Mouse (Mus musculus) hindbrain, embryonic 11.5 days (tissue): ENCODE data around the gene Grin2b. TPM values are rescaled to one million over a fixed set of nuclear protein-coding genes. Genes with fewer than 3 reads are reported as not detected.

Source experiments
- ATAC-seq: fragments of 200-750 bp; cut with Nextera tagmentation; 2 replicates; pipeline ENCODE4 v1.8.0; 2017; ENCODE audit warnings: mild to moderate bottlenecking, moderate TSS enrichment, moderate library complexity; ENCODE audit not compliant: low FRiP score
- DNase-seq: peaks from one replicate; pipeline ENCODE4 v3.0.0-alpha.2; 2015; ENCODE audit warnings: low spot score
- H3K27ac ChIP-seq: fragments of 300-500 bp; sonication (generic); 2 replicates; pipeline ENCODE4 v1.5.1; 2014; ENCODE audit warnings: mild to moderate bottlenecking, low read depth, low read length
- H3K27me3 ChIP-seq: fragments of 300-500 bp; sonication (generic); 2 replicates; pipeline ENCODE4 v1.6.1; 2014; ENCODE audit warnings: mild to moderate bottlenecking, low read length, moderate library complexity, mixed read lengths; ENCODE audit not compliant: control insufficient read depth, insufficient read depth
- H3K36me3 ChIP-seq: fragments of 300-500 bp; sonication (generic); 2 replicates; pipeline ENCODE4 v1.6.1; 2014; ENCODE audit warnings: mild to moderate bottlenecking, low read length, moderate library complexity, mixed read lengths; ENCODE audit not compliant: control insufficient read depth, insufficient read depth
- H3K4me1 ChIP-seq: fragments of 300-500 bp; sonication (generic); replicated peaks from 2 replicates; pipeline ENCODE4 v1.6.1; 2014; ENCODE audit warnings: low read length, mixed read lengths; ENCODE audit not compliant: control insufficient read depth, insufficient read depth
- H3K4me2 ChIP-seq: fragments of 300-500 bp; sonication (generic); replicated peaks from 2 replicates; pipeline ENCODE4 v1.6.1; 2014; ENCODE audit warnings: mild to moderate bottlenecking, low read depth, low read length
- H3K4me3 ChIP-seq: fragments of 300-500 bp; sonication (generic); 2 replicates; pipeline ENCODE4 v1.5.1; 2014; ENCODE audit warnings: low read depth, low read length
- H3K9ac ChIP-seq: fragments of 300-500 bp; sonication (generic); 2 replicates; pipeline ENCODE4 v1.6.1; 2014; ENCODE audit warnings: low read depth, low read length
- H3K9me3 ChIP-seq: fragments of 300-500 bp; sonication (generic); 2 replicates; pipeline ENCODE4 v1.6.1; 2016; ENCODE audit warnings: low read length; ENCODE audit not compliant: control insufficient read depth
- WGBS: fragments of 180-500 bp; shearing (Covaris S2); extraction: QIAGEN DNeasy Blood & Tissue Kit; methylation state at CpG from one replicate; pipeline ENCODE4 v1.1.7; 2014; 5-methylcytosine and 5-hydroxymethylcytosine counted together
- polyA plus RNA-seq: library from polyadenylated mRNA; unstranded; fragments of >200 nt; fragmentation: Nextera tagmentation; extraction: Ambion mirVana; gene quantifications from 2 replicates; pipeline ENCODE4 v1.2.1, GENCODE M21; 2014

Grin2b gene
- polyA plus RNA-seq, 1 experiment from 2014 or later: 2.0 TPM

- Histone ChIP-seq H3K27ac (no peak overlapping the region), H3K4me1 (no peaks in the 10 kb centered on the region), H3K9me3 (no peaks in the 10 kb centered on the region), H3K4me2 (no peak overlapping the region), H3K4me3 (no peak overlapping the region), H3K9ac (no peak overlapping the region), H3K27me3 (no peaks in the 10 kb centered on the region), H3K36me3 (no peaks in the 10 kb centered on the region)
- no peak for DNase-seq
- 89% methylated on average over 3 of the region's 3 CpGs for WGBS
- ATAC-seq: no peak
Measured at GRCm38 (mm10) chr6:136117390-136117789, 55.9 kb downstream of the Grin2b start.

- Histone ChIP-seq H3K9ac (no peak overlapping the region), H3K4me1 (no peaks in the 10 kb centered on the region), H3K9me3 (no peaks in the 10 kb centered on the region), H3K36me3 (no peaks in the 10 kb centered on the region), H3K27ac (no peak overlapping the region), H3K4me3 (no peak overlapping the region), H3K4me2 (no peak overlapping the region), H3K27me3 (no peaks in the 10 kb centered on the region)
- DNase-seq: no peak
- no peak for ATAC-seq
- 48% methylated on average over 6 of the region's 6 CpGs for WGBS
Measured at GRCm38 (mm10) chr6:136113639-136114410, 59.5 kb downstream of the Grin2b start.

GRCm38 (mm10) chr6:136109172-136109571 is 64.1 kb downstream of the Grin2b start:
- Histone ChIP-seq H3K9ac (no peak overlapping the region), H3K27me3 (no peaks in the 10 kb centered on the region), H3K4me2 (no peak overlapping the region), H3K9me3 (no peaks in the 10 kb centered on the region), H3K4me1 (no peaks in the 10 kb centered on the region), H3K27ac (no peak overlapping the region), H3K4me3 (no peak overlapping the region), H3K36me3 (no peaks in the 10 kb centered on the region)
- 76% methylated on average over 6 of the region's 6 CpGs for WGBS
- DNase-seq (no peak), ATAC-seq (no peak)

- Histone ChIP-seq H3K9me3 (no peaks in the 10 kb centered on the region), H3K27ac (no peak overlapping the region), H3K4me2 (no peak overlapping the region), H3K27me3 (no peaks in the 10 kb centered on the region), H3K4me1 (no peaks in the 10 kb centered on the region), H3K9ac (no peak overlapping the region), H3K4me3 (no peak overlapping the region), H3K36me3 (no peaks in the 10 kb centered on the region)
- DNase-seq (no peak), ATAC-seq (no peak)
- 89% methylated on average over 3 of the region's 3 CpGs for WGBS
Measured at GRCm38 (mm10) chr6:136108466-136108865, 64.8 kb downstream of the Grin2b start.

GRCm38 (mm10) chr6:136105221-136105620 is 68.1 kb downstream of the Grin2b start:
- H3K9ac ChIP-seq: no peak overlapping the region
- no peak overlapping the region for H3K4me2 ChIP-seq
- no peaks in the 10 kb centered on the region for H3K36me3 ChIP-seq
- no peaks in the 10 kb centered on the region for H3K9me3 ChIP-seq
- DNase-seq (no peak), ATAC-seq (no peak)
- 72% methylated on average over 2 of the region's 2 CpGs for WGBS
- no peaks in the 10 kb centered on the region for H3K27me3 ChIP-seq
- no peak overlapping the region for H3K27ac ChIP-seq
- no peak overlapping the region for H3K4me3 ChIP-seq
- no peaks in the 10 kb centered on the region for H3K4me1 ChIP-seq

- Histone ChIP-seq H3K9me3 (no peaks in the 10 kb centered on the region), H3K27ac (no peak overlapping the region), H3K36me3 (no peaks in the 10 kb centered on the region), H3K27me3 (no peaks in the 10 kb centered on the region), H3K9ac (no peak overlapping the region), H3K4me2 (no peak overlapping the region), H3K4me3 (no peak overlapping the region), H3K4me1 (no peaks in the 10 kb centered on the region)
- 81% methylated on average over 5 of the region's 5 CpGs for WGBS
- DNase-seq (no peak), ATAC-seq (no peak)
Measured at GRCm38 (mm10) chr6:136100241-136100640, 73.1 kb downstream of the Grin2b start.

- Histone ChIP-seq H3K4me3 (no peak overlapping the region), H3K36me3 (no peaks in the 10 kb centered on the region), H3K4me2 (no peak overlapping the region), H3K9ac (no peak overlapping the region), H3K27ac (no peak overlapping the region), H3K4me1 (no peaks in the 10 kb centered on the region), H3K27me3 (no peaks in the 10 kb centered on the region), H3K9me3 (no peaks in the 10 kb centered on the region)
- DNase-seq (peak; percentile 19), ATAC-seq (no peak)
- WGBS: 31% methylated on average over 1 of the region's 1 CpGs
Measured at GRCm38 (mm10) chr6:136096269-136096668, 77.0 kb downstream of the Grin2b start.

GRCm38 (mm10) chr6:136079991-136080734 is 93.1 kb downstream of the Grin2b start:
- Histone ChIP-seq H3K9me3 (no peaks in the 10 kb centered on the region), H3K27me3 (no peaks in the 10 kb centered on the region), H3K9ac (no peak overlapping the region), H3K4me1 (no peaks in the 10 kb centered on the region), H3K27ac (no peak overlapping the region), H3K36me3 (no peaks in the 10 kb centered on the region), H3K4me3 (no peak overlapping the region), H3K4me2 (no peak overlapping the region)
- WGBS: 79% methylated on average over 17 of the region's 17 CpGs
- DNase-seq (no peak), ATAC-seq (no peak)
